Mouse (Mus musculus) midbrain, embryonic 10.5 days (tissue): ENCODE measurements at regions not wholly inside any gene's neighbourhood (a gene's known extent, or its start where the extent isn't known, plus 50 kb on each side); places are given as distances from the start of the nearest gene placed in this dataset.
A peak's percentile ranks its signal among the peaks of the same experiment; 100 is the strongest.

Experiments used
- DNase-seq: peaks from one replicate; pipeline ENCODE4 v3.0.0-alpha.2; 2017; ENCODE audit warnings: low spot score
- H3K27ac ChIP-seq: fragments of 300-500 bp; sonication (generic); replicated peaks from 2 replicates; pipeline ENCODE4 v1.5.1; 2016; ENCODE audit warnings: mild to moderate bottlenecking
- H3K27me3 ChIP-seq: fragments of 300-500 bp; sonication (generic); 2 replicates; pipeline ENCODE4 v1.6.1; 2016; ENCODE audit warnings: low read depth, mild to moderate bottlenecking; ENCODE audit not compliant: poor library complexity, severe bottlenecking
- H3K36me3 ChIP-seq: fragments of 300-500 bp; sonication (generic); 2 replicates; pipeline ENCODE4 v1.6.1; 2016; ENCODE audit warnings: mild to moderate bottlenecking, moderate library complexity
- H3K4me1 ChIP-seq: fragments of 300-500 bp; sonication (generic); 2 replicates; pipeline ENCODE4 v1.6.1; 2016
- H3K4me3 ChIP-seq: fragments of 300-500 bp; sonication (generic); 2 replicates; pipeline ENCODE4 v1.5.1; 2016; ENCODE audit warnings: mild to moderate bottlenecking, moderate library complexity
- H3K9me3 ChIP-seq: fragments of 300-500 bp; sonication (generic); replicated peaks from 2 replicates; pipeline ENCODE4 v1.6.1; 2016; ENCODE audit warnings: mild to moderate bottlenecking
- WGBS: fragments of 180-500 bp; shearing (Covaris S2); methylation state at CpG from one replicate; pipeline ENCODE4 v1.1.7; 2016; 5-methylcytosine and 5-hydroxymethylcytosine counted together

DNA sequence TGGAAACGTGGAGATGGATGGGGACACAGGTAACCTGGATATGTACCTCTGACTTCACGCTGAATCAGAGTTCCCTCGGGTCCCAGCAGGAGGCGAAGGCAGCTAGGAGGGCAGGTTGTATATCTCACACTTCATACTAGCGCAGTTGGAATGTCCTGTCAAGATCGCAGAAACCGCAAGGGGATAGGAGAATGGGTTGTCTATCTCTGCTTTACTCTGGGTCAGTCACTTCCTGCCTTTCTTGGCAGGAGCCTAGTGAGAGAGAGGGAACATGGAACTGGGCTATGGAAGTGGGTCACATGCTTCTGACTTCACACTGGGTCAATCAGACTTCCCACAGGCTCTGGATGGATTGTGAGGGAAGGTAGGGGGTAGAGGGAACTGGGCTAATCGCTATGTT lies 233.4 kb downstream of the Drd1 start:
- H3K36me3 ChIP-seq: no peaks in the 10 kb centered on the region
- DNase-seq: no peak
- WGBS: 85% methylated on average over 8 of the region's 8 CpGs

GRCm38 (mm10) chr13:53815629-53816028 lies 239.9 kb downstream of the Drd1 start:
- WGBS: 92% methylated on average over 7 of the region's 7 CpGs
- H3K9me3 ChIP-seq: no peaks in the 10 kb centered on the region
- no peak overlapping the region for H3K27ac ChIP-seq
- no peak for DNase-seq
- H3K36me3 ChIP-seq: no peaks in the 10 kb centered on the region
- no peak overlapping the region for H3K4me3 ChIP-seq
- H3K27me3 ChIP-seq: no peaks in the 10 kb centered on the region
- H3K4me1 ChIP-seq: peaks cover 5% of the 10 kb centered on the region; the same call in 1 of the 2 replicates

More for the DNA sequence above, 233.4 kb downstream of the Drd1 start:
- Histone ChIP-seq H3K9me3 (no peaks in the 10 kb centered on the region), H3K4me3 (no peak overlapping the region), H3K27ac (no peak overlapping the region), H3K27me3 (no peaks in the 10 kb centered on the region), H3K4me1 (peaks cover 5% of the 10 kb centered on the region; the same call in 1 of the 2 replicates)

DNA sequence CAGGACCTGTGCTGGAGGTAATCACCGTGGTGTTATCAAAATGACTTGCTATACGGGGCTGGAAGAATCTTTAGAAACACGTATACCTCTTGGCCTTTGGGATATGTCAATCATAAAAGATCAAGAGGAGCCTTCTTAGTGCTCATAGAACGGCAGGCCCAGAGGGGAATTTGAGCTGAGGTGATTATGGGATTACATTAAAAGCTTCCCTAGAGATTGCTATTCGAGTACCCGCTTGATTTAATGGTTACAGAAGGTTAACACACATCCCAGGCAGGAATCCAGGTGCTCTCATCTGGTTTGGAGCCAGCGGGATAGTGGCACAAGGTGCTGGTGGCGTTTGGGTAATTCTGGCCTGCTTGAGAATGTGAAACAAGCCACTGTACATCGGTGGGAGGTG lies 241.4 kb downstream of the Drd1 start:
- H3K4me1 ChIP-seq: peaks cover 5% of the 10 kb centered on the region; the same call in 1 of the 2 replicates
- no peak overlapping the region for H3K4me3 ChIP-seq
- DNase-seq: no peak
- no peaks in the 10 kb centered on the region for H3K36me3 ChIP-seq
- no peak overlapping the region for H3K27ac ChIP-seq
- no peaks in the 10 kb centered on the region for H3K27me3 ChIP-seq
- WGBS: 80% methylated on average over 9 of the region's 9 CpGs
- no peaks in the 10 kb centered on the region for H3K9me3 ChIP-seq

DNA sequence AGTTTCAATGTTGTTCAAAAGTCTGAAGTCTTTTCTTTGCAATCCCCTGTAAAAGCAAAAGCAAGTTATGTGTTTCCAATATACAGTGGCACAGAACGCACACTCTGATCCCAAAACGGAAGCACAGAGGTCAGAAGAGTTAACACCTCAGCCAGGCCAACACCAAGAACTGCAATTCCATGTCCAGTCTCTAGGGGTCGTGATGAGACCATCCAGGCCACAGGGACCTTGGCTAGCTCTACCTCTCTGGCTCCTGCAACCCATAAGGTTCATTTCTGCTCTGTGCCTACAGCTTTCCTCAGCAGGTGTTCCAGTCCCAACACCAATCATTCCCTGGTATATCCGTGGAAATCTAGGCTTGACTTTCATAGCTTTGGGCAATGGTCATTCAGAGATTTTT lies 243.6 kb downstream of the Drd1 start:
- Histone ChIP-seq H3K27me3 (no peaks in the 10 kb centered on the region), H3K27ac (no peak overlapping the region), H3K4me3 (no peak overlapping the region), H3K9me3 (no peaks in the 10 kb centered on the region), H3K4me1 (peaks cover 5% of the 10 kb centered on the region; the same call in 1 of the 2 replicates), H3K36me3 (no peaks in the 10 kb centered on the region)
- peak; percentile 44 for DNase-seq
- 39% methylated on average over 4 of the region's 4 CpGs for WGBS

DNA sequence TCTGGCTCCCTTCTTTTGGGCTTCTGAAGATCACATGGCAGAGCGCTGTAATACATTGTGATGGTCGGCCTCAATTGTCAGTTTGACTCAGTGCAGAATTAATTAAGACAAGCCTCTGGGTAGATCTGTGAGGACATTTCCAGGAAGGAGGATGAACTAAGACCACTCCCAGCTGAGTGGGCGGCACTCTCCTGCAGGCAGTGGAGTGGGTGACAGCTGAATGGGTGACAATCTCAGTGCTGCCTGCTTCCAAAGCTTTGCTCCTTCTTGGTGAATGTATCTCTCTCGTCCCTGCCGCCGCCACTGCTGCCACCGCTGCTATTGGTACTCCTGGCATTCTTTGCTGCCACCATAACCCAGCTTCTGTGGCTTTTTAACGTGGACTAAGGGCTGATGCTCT lies 244.4 kb downstream of the Drd1 start:
- DNase-seq: no peak
- peaks cover 10% of the 10 kb centered on the region for H3K4me1 ChIP-seq
- no peaks in the 10 kb centered on the region for H3K27me3 ChIP-seq
- H3K36me3 ChIP-seq: no peaks in the 10 kb centered on the region
- 83% methylated on average over 8 of the region's 8 CpGs for WGBS
- H3K4me3 ChIP-seq: no peak overlapping the region
- H3K9me3 ChIP-seq: no peaks in the 10 kb centered on the region
- H3K27ac ChIP-seq: no peak overlapping the region

GRCm38 (mm10) chr13:53807791-53808525 lies 247.5 kb downstream of the Drd1 start:
- peaks cover 12% of the 10 kb centered on the region for H3K4me1 ChIP-seq
- no peak overlapping the region for H3K4me3 ChIP-seq
- no peaks in the 10 kb centered on the region for H3K36me3 ChIP-seq
- WGBS: 69% methylated on average over 13 of the region's 13 CpGs
- no peak overlapping the region for H3K27ac ChIP-seq
- no peaks in the 10 kb centered on the region for H3K27me3 ChIP-seq
- no peak for DNase-seq
- no peaks in the 10 kb centered on the region for H3K9me3 ChIP-seq

GRCm38 (mm10) chr13:53805872-53806271 lies 249.6 kb downstream of the Drd1 start:
- DNase-seq: no peak
- H3K36me3 ChIP-seq: no peaks in the 10 kb centered on the region
- WGBS: 62% methylated on average over 4 of the region's 4 CpGs
- no peaks in the 10 kb centered on the region for H3K9me3 ChIP-seq
- H3K4me3 ChIP-seq: no peak overlapping the region
- H3K27me3 ChIP-seq: no peaks in the 10 kb centered on the region
- peaks cover 12% of the 10 kb centered on the region for H3K4me1 ChIP-seq
- H3K27ac ChIP-seq: no peak overlapping the region

DNA sequence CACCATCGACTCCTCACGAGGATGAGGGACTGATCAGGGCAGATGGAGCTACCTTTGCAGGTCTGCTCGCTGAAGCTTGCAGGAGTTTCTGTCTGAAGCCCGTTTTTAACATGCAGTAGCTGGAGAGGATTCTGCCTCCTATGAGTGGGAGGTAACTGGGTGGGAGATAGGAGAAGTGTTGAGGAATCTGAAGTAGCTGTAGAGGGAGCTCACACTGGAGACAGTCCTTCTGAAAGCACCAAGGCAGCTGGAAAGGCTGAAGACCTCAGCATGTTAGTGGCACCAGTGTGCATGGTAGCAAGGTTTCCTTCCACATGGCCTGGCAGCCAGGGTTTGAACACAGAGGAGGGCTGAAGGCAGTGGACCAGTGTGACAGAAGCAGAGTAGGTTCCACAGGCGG lies 254.5 kb downstream of the Drd1 start:
- Histone ChIP-seq H3K27me3 (no peaks in the 10 kb centered on the region), H3K36me3 (no peaks in the 10 kb centered on the region), H3K4me3 (no peak overlapping the region), H3K4me1 (peaks cover 4% of the 10 kb centered on the region), H3K9me3 (no peaks in the 10 kb centered on the region), H3K27ac (no peak overlapping the region)
- WGBS: 82% methylated on average over 5 of the region's 5 CpGs
- no peak for DNase-seq

DNA sequence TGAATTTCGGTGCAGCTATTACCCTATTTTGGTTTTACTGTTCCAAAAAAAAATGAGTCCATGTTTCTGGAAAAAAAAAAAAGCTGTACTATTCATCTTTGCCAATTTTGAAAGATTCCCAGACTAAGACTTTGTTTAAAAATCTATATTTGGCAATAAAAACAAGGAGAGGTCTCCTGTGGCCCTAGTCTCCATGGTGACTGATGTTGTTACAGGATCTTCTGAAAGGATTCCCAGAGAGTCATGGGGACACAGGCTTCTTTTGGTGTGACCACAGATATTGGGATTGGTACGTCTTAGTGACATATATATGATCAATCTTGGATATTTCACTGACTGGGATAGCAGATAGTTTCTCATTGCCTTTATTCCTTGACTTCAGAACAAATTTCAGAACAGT lies 266.7 kb downstream of the Drd1 start:
- Histone ChIP-seq H3K4me1 (no peaks in the 10 kb centered on the region), H3K27me3 (no peaks in the 10 kb centered on the region), H3K4me3 (no peak overlapping the region), H3K9me3 (no peaks in the 10 kb centered on the region), H3K36me3 (no peaks in the 10 kb centered on the region), H3K27ac (no peak overlapping the region)
- 79% methylated on average over 2 of the region's 2 CpGs for WGBS
- no peak for DNase-seq

- Histone ChIP-seq H3K4me3 (no peak overlapping the region), H3K27ac (no peak overlapping the region), H3K36me3 (no peaks in the 10 kb centered on the region), H3K27me3 (no peaks in the 10 kb centered on the region), H3K9me3 (no peaks in the 10 kb centered on the region), H3K4me1 (no peaks in the 10 kb centered on the region)
- peak; percentile 75 for DNase-seq
- 20% methylated on average over 6 of the region's 6 CpGs for WGBS
Measured at GRCm38 (mm10) chr13:53783492-53783891, 272.0 kb downstream of the Drd1 start.

DNA sequence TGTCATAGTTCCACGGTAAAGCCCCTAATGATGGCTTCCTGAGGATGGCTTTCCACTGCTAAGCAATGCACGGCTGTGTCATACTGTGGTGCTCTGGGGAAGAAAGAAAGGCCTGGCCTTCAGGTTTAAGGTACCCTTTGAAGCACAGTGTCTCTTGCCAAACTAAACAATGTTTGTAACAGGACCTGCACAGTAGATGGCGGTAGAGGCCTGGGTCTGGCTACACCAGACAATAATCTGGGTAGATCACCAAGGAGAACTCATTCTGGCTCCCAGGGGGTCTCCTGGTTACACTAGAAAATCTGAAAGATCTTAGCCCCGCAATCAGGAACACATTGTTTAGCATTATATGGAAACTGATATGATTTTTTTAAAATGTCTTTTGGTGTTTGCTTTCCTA lies 276.4 kb downstream of the Drd1 start:
- Histone ChIP-seq H3K4me1 (no peaks in the 10 kb centered on the region), H3K27ac (no peak overlapping the region), H3K27me3 (no peaks in the 10 kb centered on the region), H3K36me3 (no peaks in the 10 kb centered on the region), H3K9me3 (no peaks in the 10 kb centered on the region), H3K4me3 (no peak overlapping the region)
- 56% methylated on average over 4 of the region's 4 CpGs for WGBS
- peak; percentile 33 for DNase-seq

GRCm38 (mm10) chr13:53776421-53776820 lies 279.1 kb downstream of the Drd1 start:
- Histone ChIP-seq H3K4me3 (no peak overlapping the region), H3K27me3 (no peaks in the 10 kb centered on the region), H3K27ac (no peak overlapping the region), H3K4me1 (no peaks in the 10 kb centered on the region), H3K36me3 (no peaks in the 10 kb centered on the region), H3K9me3 (no peaks in the 10 kb centered on the region)
- WGBS: 92% methylated on average over 11 of the region's 11 CpGs
- DNase-seq: no peak

- no peaks in the 10 kb centered on the region for H3K36me3 ChIP-seq
Measured at GRCm38 (mm10) chr13:53775687-53776086, 279.8 kb downstream of the Drd1 start.

More at GRCm38 (mm10) chr13:53775687-53776086, 279.8 kb downstream of the Drd1 start:
- H3K27me3 ChIP-seq: no peaks in the 10 kb centered on the region
- H3K4me1 ChIP-seq: no peaks in the 10 kb centered on the region
- no peaks in the 10 kb centered on the region for H3K9me3 ChIP-seq
- no peak overlapping the region for H3K4me3 ChIP-seq
- no peak overlapping the region for H3K27ac ChIP-seq
- 36% methylated on average over 5 of the region's 5 CpGs for WGBS
- DNase-seq: peak; percentile 45
